Mouse (Mus musculus) C2C12 (cell line): ENCODE measurements at regions not wholly inside any gene's neighbourhood (a gene's known extent, or its start where the extent isn't known, plus 50 kb on each side); places are given as distances from the start of the nearest gene placed in this dataset.

Experiments used
- CEBPB ChIP-seq: IDR thresholded peaks from one replicate; pipeline ENCODE4 v1.6.1; 2011; ENCODE audit warnings: low read depth, mild to moderate bottlenecking, control low read depth, moderate library complexity
- CTCF ChIP-seq: IDR thresholded peaks from one replicate; pipeline ENCODE4 v1.5.1; 2011; ENCODE audit not compliant: control insufficient read depth, insufficient read depth, insufficient read length

DNA sequence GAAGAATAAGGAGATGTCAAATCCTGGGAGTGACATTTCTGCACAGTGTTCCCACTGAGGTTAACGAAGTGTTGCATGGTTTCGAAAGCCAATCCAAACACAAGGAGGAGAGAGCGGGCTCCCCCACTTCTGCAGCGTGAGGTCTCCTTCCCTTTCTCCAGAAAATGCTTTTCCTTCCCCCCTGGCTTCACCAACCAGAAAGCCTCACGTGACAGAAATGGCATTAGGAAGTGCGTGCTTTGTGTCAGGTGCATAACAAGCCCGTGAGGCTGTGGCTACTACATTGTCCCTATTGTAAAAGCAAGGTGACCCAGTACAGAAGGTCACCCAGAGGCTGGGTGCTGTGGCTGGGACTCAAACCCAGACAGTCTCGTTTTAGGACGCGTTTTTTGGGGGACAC, 260.2 kb upstream of the Sall1 start:
- TF ChIP-seq CTCF (no peak), CEBPB (no peak)
